Mouse (Mus musculus) brain, adult 2 months (tissue): Measurements from ENCODE around the gene Ptgdr2.

ENCODE experiments used
- DNase-seq: peaks from one replicate; pipeline ENCODE4 v3.0.0; 2011; ENCODE audit warnings: low read depth, low spot score

The Ptgdr2 gene

GRCm38 (mm10) chr19:10937110-10937563, at the start of gene Ptgdr2:
Gene Ptgdr2, plus strand, starts transcription at chr19:10937160.
- DNase-seq: no peak

GRCm38 (mm10) chr19:10892201-10892600, 44.8 kb upstream of the Ptgdr2 start:
- DNase-seq: no peak

- peak; percentile 99 for DNase-seq
These were observed 41.9 kb upstream of the Ptgdr2 start, which contains the start of gene Prpf19 for GRCm38 (mm10) chr19:10895016-10895528. Gene Prpf19, plus strand, starts transcription at chr19:10895231.

- peak; percentile 37 for DNase-seq
These were observed 41.3 kb upstream of the Ptgdr2 start for GRCm38 (mm10) chr19:10895708-10896107.

GRCm38 (mm10) chr19:10896849-10897248, 40.1 kb upstream of the Ptgdr2 start:
- DNase-seq: no peak

- DNase-seq: no peak
These were observed 39.5 kb upstream of the Ptgdr2 start for GRCm38 (mm10) chr19:10897491-10897890.

GRCm38 (mm10) chr19:10900315-10900714, 36.6 kb upstream of the Ptgdr2 start:
- DNase-seq: no peak

GRCm38 (mm10) chr19:10901046-10901445, 35.9 kb upstream of the Ptgdr2 start:
- DNase-seq: no peak

GRCm38 (mm10) chr19:10904512-10904911, 32.4 kb upstream of the Ptgdr2 start:
- no peak for DNase-seq

GRCm38 (mm10) chr19:10904927-10905727, 31.8 kb upstream of the Ptgdr2 start:
- DNase-seq: peak; percentile 80

GRCm38 (mm10) chr19:10905728-10906000, 31.3 kb upstream of the Ptgdr2 start:
- DNase-seq: no peak

- peak; percentile 76 for DNase-seq
These were observed 29.1 kb upstream of the Ptgdr2 start for GRCm38 (mm10) chr19:10907891-10908290.

GRCm38 (mm10) chr19:10909087-10909721, 27.8 kb upstream of the Ptgdr2 start:
- DNase-seq: no peak

- no peak for DNase-seq
These were observed 22.7 kb upstream of the Ptgdr2 start for GRCm38 (mm10) chr19:10914291-10914690.

GRCm38 (mm10) chr19:10914870-10915269, 22.1 kb upstream of the Ptgdr2 start:
- no peak for DNase-seq

GRCm38 (mm10) chr19:10916506-10916905, 20.5 kb upstream of the Ptgdr2 start:
- DNase-seq: no peak

GRCm38 (mm10) chr19:10918321-10918991, 18.5 kb upstream of the Ptgdr2 start:
- DNase-seq: peak; percentile 23

GRCm38 (mm10) chr19:10920532-10920931, 16.4 kb upstream of the Ptgdr2 start, which contains the start of gene Zp1:
Gene Zp1, minus strand, starts transcription at chr19:10920632.
- DNase-seq: no peak

- DNase-seq: no peak
These were observed 15.9 kb upstream of the Ptgdr2 start for GRCm38 (mm10) chr19:10921058-10921457.

GRCm38 (mm10) chr19:10924220-10924619, 12.7 kb upstream of the Ptgdr2 start:
- DNase-seq: no peak

GRCm38 (mm10) chr19:10926123-10926621, 10.8 kb upstream of the Ptgdr2 start:
- DNase-seq: no peak

- DNase-seq: no peak
These were observed 10.3 kb upstream of the Ptgdr2 start for GRCm38 (mm10) chr19:10926666-10927065.
